Mouse (Mus musculus) myocyte (in vitro differentiated cells): Measurements from ENCODE around the gene Gm13696. TPM values are rescaled to one million over a fixed set of nuclear protein-coding genes. Genes with fewer than 3 reads are reported as not detected.

Experiments
- H3K27me3 ChIP-seq: one replicate; pipeline ENCODE4 v1.6.1; 2011; ENCODE audit not compliant: control insufficient read depth, insufficient read depth, insufficient read length
- H3K36me3 ChIP-seq: one replicate; pipeline ENCODE4 v1.6.1; 2011; ENCODE audit not compliant: control insufficient read depth, insufficient read depth
- H3K4me2 ChIP-seq: one replicate; pipeline ENCODE4 v1.6.1; 2011; ENCODE audit warnings: low read depth, control low read depth
- H3K4me3 ChIP-seq: one replicate; pipeline ENCODE4 v1.5.1; 2011; ENCODE audit warnings: mild to moderate bottlenecking, control low read depth, moderate library complexity
- H3K79me2 ChIP-seq: one replicate; pipeline ENCODE4 v1.6.1; 2011; ENCODE audit not compliant: control insufficient read depth, insufficient read depth
- H3ac ChIP-seq: one replicate; pipeline ENCODE4 v1.6.1; 2011; ENCODE audit not compliant: control insufficient read depth, insufficient read length
- CEBPB ChIP-seq: IDR thresholded peaks from 2 replicates; pipeline ENCODE4 v1.6.1; 2011; ENCODE audit warnings: mild to moderate bottlenecking, moderate library complexity; ENCODE audit not compliant: poor library complexity, insufficient read depth, severe bottlenecking
- E2F4 ChIP-seq: IDR thresholded peaks from one replicate; pipeline ENCODE4 v1.6.1; 2011; ENCODE audit warnings: mild to moderate bottlenecking, control low read depth, moderate library complexity; ENCODE audit not compliant: insufficient read depth
- MYOG ChIP-seq, 3 experiments: IDR thresholded peaks; one replicate each; pipeline ENCODE4 v1.6.1; 2011; ENCODE audit warnings: control low read depth in 2 of 3, low read depth in 2 of 3, mild to moderate bottlenecking in 2 of 3; ENCODE audit not compliant: insufficient read length in 2 of 3, control insufficient read depth in 1 of 3, insufficient read depth in 1 of 3
- POLR2AphosphoS2 ChIP-seq: IDR thresholded peaks from one replicate; pipeline ENCODE4 v1.6.1; 2011; ENCODE audit warnings: low read depth, control low read depth; ENCODE audit not compliant: insufficient read length
- REST ChIP-seq: IDR thresholded peaks from one replicate; pipeline ENCODE4 v1.6.1; 2011; ENCODE audit warnings: mild to moderate bottlenecking, control low read depth, moderate library complexity; ENCODE audit not compliant: insufficient read depth, insufficient read length
- SRF ChIP-seq: IDR thresholded peaks from one replicate; pipeline ENCODE4 v1.6.1; 2011; ENCODE audit warnings: low read depth; ENCODE audit not compliant: control insufficient read depth, insufficient read length
- TCF12 ChIP-seq: IDR thresholded peaks from one replicate; pipeline ENCODE4 v1.6.1; 2011; ENCODE audit warnings: mild to moderate bottlenecking, control low read depth; ENCODE audit not compliant: poor library complexity, insufficient read depth, severe bottlenecking
- TCF3 ChIP-seq: IDR thresholded peaks from one replicate; pipeline ENCODE4 v1.6.1; 2011; ENCODE audit warnings: low read depth, control low read depth; ENCODE audit not compliant: insufficient read length
- USF1 ChIP-seq: IDR thresholded peaks from one replicate; pipeline ENCODE4 v1.6.1; 2011; ENCODE audit warnings: low read depth, mild to moderate bottlenecking, control low read depth, moderate library complexity
- polyA plus RNA-seq: library from polyadenylated mRNA; unstranded; fragments of >200 nt; fragmentation: generic; extraction: Trizol; gene quantifications from one replicate; pipeline ENCODE4 v1.2.1, GENCODE M21; 2012; ENCODE audit warnings: missing spikeins

The Gm13696 gene
- polyA plus RNA-seq, 1 experiment: not detected

- TF ChIP-seq CEBPB (peak; percentile 81), SRF (no peak)
- Histone ChIP-seq H3K4me3 (no peak overlapping the region), H3K36me3 (no peaks in the 10 kb centered on the region), H3ac (no peak overlapping the region), H3K4me2 (no peak overlapping the region), H3K79me2 (no peaks in the 10 kb centered on the region), H3K27me3 (no peaks in the 10 kb centered on the region)
These were observed 50.0 kb downstream of the Gm13696 start for GRCm38 (mm10) chr2:84022905-84023304.

GRCm38 (mm10) chr2:84023319-84023718, 50.4 kb downstream of the Gm13696 start:
- Histone ChIP-seq H3K4me3 (no peak overlapping the region), H3ac (no peak overlapping the region), H3K36me3 (no peaks in the 10 kb centered on the region), H3K27me3 (no peaks in the 10 kb centered on the region), H3K79me2 (no peaks in the 10 kb centered on the region), H3K4me2 (no peak overlapping the region)
- no peak for TF ChIP-seq MYOG (IDR thresholded peaks at IDR 0.05; ENCODE audit: control insufficient read depth in 1 of 3, insufficient read depth in 1 of 3, insufficient read length in 2 of 3, low read depth in 2 of 3)
- TF ChIP-seq TCF3: no peak
- no peak for TF ChIP-seq TCF12
- no peak for TF ChIP-seq REST
- TF ChIP-seq USF1: no peak
- TF ChIP-seq POLR2AphosphoS2: no peak
- no peak for TF ChIP-seq SRF
- TF ChIP-seq E2F4: no peak

Other genes starting within 250 kb of the Gm13696 start
- 26.2 TPM for gene Itgav, start 248.7 kb upstream of the Gm13696 start, polyA plus RNA-seq
- 1.7 TPM for gene Fam171b, start 160.5 kb upstream of the Gm13696 start, polyA plus RNA-seq
- not detected for gene Zswim2, start 31.9 kb upstream of the Gm13696 start, polyA plus RNA-seq
- not detected for gene Gm13698, start 17.4 kb upstream of the Gm13696 start, polyA plus RNA-seq
- gene Gm13693, start 11.6 kb upstream of the Gm13696 start, polyA plus RNA-seq: not detected
- not detected for gene Gm13695, start 5.8 kb upstream of the Gm13696 start, polyA plus RNA-seq
- not detected for gene Gm13694, start 5.8 kb downstream of the Gm13696 start, polyA plus RNA-seq
- gene Gm13697, start 11.6 kb downstream of the Gm13696 start, polyA plus RNA-seq: not detected
- not detected for gene Gm13691, start 17.4 kb downstream of the Gm13696 start, polyA plus RNA-seq